Mouse (Mus musculus): ENCODE measurements around the gene Grik5.

DNA sequence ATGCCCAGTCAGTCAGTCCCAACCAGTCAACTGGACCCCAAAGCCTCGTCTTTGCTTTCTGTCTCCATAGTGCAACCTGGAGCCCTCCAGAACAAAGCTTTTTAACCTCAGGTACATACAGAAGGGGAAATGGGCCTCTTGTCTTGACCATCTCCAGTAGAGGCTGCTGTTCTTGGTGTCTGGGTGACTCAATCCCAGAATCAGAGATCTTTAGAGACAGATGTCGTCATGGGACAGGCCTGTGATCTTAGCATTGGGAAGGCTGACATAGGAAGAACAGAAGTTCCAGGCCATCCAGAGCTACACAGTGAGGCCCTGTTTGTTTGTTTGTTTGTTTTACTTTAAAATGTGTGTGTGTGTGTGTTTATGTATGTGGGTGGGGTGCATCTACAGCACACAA is 107.9 kb downstream of the Grik5 start:
- TF ChIP-seq FOSL1 (IDR thresholded peaks at IDR 0.05; ENCODE audit: insufficient read depth, low read length, poor library complexity, severe bottlenecking), result no peak
- no peak for TF ChIP-seq CTCF (IDR thresholded peaks at IDR 0.05; ENCODE audit: control insufficient read depth, insufficient read depth, insufficient read length)
- no peak for TF ChIP-seq MYOD1 (IDR thresholded peaks at IDR 0.05; ENCODE audit: control insufficient read depth, insufficient read length, low read depth)

Measured in C2C12 (cell line).